Mouse (Mus musculus): ENCODE data around the gene Medag. TPM values are rescaled to one million over a fixed set of nuclear protein-coding genes. Genes with fewer than 3 reads are reported as not detected.

Medag gene
- polyA plus RNA-seq (2015; fragmentation: Nextera tagmentation; extraction: Ambion mirVana), result 2.1 and 2.5 TPM in 2 replicates

DNA sequence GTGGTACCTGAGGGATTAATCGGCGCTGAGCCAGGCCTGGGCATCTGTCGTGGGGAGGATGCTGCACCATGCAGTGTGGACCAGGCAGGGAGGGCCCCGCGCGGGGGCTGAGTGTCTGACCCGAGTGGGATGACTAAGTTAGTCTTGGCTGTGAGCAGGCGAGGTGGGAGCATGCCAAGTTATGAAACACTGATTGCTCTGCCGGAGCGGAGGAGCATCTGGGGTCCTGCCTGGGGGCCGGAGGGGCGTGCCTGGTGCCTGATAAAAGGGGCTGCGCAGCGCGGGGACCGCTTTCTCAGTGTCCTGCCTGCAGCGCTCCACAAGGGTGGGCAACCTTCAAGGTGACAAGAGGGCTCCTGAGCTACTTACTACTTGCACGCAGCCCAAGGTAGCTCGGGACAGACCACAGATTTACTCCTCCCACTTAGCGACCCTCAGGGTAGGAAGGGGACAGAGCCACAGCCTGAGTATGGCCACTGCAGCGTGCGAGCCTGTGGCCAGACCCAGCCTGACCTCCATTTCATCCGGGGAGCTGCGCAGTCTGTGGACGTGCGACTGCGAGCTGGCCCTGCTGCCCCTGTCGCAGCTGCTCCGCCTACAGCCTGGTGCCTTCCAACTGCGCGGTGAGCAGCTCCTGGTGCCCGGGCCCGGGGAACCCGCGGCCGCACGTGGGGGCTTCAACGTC lies at the start of gene Medag:
Gene Medag (plus strand): TSS at position 241 of the 685 bp plus-strand sequence.
- Histone ChIP-seq H3K4me3 (peak within 1 kb of the TSS; percentile 31), H3K9ac (peak within 1 kb of the TSS; percentile 67), H3K27me3 (peaks cover 17% of the 10 kb centered on the region), H3K36me3 (no peaks in the 10 kb centered on the region), H3K27ac (peak within 1 kb of the TSS; percentile 77), H3K4me1 (replicated peaks) (peaks cover 17% of the 10 kb centered on the region), H3K9me3 (no peaks in the 10 kb centered on the region), H3K4me2 (peak within 1 kb of the TSS; percentile 56)
- WGBS, result 3% methylated on average over 38 of the region's 38 CpGs
- peak; percentile 75 for ATAC-seq (ENCODE audit: low FRiP score)

DNA sequence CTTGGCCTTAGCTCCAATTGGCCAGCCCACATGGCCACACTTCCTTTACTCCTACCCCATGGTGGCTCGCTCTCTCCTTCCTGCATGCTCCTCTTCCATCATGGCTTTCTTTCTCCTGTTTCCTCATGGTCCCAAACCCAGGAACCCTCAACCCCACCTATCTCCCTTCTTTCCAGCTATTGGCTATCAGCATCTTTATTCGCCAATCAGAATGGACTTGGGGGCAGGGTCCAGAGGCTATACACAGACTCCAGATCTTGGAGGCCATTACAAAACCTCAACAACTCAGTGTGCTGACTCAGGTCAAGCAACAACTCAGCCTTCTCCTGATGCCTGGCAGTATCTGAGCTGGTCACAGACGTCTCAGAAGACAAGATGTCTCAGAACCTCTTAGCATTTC lies 48.9 kb upstream of the Medag start:
- Histone ChIP-seq H3K27me3 (no peaks in the 10 kb centered on the region), H3K9ac (no peak overlapping the region), H3K36me3 (no peaks in the 10 kb centered on the region), H3K4me1 (replicated peaks) (no peaks in the 10 kb centered on the region), H3K9me3 (no peaks in the 10 kb centered on the region), H3K4me2 (no peak overlapping the region), H3K4me3 (no peak overlapping the region), H3K27ac (no peak overlapping the region)
- ATAC-seq (ENCODE audit: low FRiP score), result no peak
- 90% methylated on average over 3 of the region's 3 CpGs for WGBS

DNA sequence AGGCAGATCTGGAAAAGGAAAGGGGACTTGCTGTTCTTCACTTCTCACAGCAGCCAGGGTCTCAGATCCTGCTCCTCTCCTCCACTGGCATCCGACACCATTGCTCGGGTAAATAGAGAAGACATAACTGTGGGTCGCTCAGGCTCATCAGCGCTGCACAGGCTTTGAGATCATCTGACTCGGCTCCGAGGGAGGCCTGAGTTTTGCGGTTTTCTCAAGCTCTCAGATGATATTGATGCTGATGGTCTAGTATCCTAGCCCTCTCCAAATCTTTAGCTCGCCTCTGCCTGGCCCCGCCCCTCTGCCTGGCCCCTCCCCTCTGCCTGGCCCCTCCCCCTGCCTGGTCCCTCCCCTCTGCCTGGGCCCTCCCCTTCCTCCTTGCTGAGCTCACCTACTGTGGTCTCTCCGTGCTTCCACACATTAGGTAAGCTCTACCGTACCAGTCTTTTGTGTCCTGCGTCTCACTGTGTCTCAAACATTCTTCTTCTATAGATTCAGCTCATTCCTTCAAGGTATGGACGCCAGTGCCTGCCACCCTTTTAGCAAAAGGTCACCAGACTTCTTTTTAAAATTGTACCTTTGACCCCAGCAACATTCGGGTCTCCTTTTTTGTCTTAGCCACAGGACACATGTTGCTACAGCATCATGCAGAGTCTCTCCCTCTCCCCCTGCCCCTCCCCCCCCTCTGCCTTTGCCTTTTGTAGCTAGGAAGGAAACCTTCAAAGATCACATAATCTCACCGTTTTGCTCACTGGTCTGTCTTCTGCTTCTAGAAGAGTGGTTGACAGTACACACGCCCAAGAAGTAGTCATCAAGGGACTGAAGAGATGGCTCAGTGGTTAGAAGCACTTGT lies 47.4 kb upstream of the Medag start:
- no peaks in the 10 kb centered on the region for H3K9me3 ChIP-seq
- H3K36me3 ChIP-seq, result no peaks in the 10 kb centered on the region
- H3K27ac ChIP-seq, result no peak overlapping the region
- H3K27me3 ChIP-seq, result no peaks in the 10 kb centered on the region
- peaks cover 7% of the 10 kb centered on the region for H3K4me1 ChIP-seq (replicated peaks)
- no peak overlapping the region for H3K9ac ChIP-seq
- H3K4me2 ChIP-seq, result no peak overlapping the region
- H3K4me3 ChIP-seq, result no peak overlapping the region
- 54% methylated on average over 16 of the region's 16 CpGs for WGBS
- no peak for ATAC-seq (ENCODE audit: low FRiP score)

DNA sequence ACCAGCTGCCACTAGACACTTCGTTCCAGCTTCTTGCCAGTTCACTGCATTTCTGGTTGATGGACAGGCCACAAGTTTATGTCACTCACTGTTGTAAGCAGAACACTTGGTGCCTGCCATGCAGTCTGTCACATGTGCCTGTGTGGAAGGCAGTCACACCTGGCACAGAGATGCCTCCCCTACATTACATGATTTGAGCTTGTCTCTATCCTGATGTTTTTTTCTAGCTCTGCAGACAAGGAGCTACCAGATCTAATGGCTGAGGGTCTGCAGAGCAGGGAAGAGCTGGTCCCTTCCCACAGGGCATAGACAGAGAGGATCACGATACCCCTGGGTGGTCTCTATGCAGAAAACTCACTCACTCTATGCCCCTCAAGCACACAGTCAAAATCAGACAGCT lies 44.5 kb upstream of the Medag start:
- H3K27ac ChIP-seq, result no peak overlapping the region
- H3K4me1 ChIP-seq (replicated peaks), result peaks cover 15% of the 10 kb centered on the region
- no peaks in the 10 kb centered on the region for H3K36me3 ChIP-seq
- H3K27me3 ChIP-seq, result no peaks in the 10 kb centered on the region
- 65% methylated on average over 2 of the region's 2 CpGs for WGBS
- H3K4me2 ChIP-seq, result no peak overlapping the region
- H3K9me3 ChIP-seq, result no peaks in the 10 kb centered on the region
- H3K9ac ChIP-seq, result no peak overlapping the region
- H3K4me3 ChIP-seq, result no peak overlapping the region
- ATAC-seq (ENCODE audit: low FRiP score), result no peak

DNA sequence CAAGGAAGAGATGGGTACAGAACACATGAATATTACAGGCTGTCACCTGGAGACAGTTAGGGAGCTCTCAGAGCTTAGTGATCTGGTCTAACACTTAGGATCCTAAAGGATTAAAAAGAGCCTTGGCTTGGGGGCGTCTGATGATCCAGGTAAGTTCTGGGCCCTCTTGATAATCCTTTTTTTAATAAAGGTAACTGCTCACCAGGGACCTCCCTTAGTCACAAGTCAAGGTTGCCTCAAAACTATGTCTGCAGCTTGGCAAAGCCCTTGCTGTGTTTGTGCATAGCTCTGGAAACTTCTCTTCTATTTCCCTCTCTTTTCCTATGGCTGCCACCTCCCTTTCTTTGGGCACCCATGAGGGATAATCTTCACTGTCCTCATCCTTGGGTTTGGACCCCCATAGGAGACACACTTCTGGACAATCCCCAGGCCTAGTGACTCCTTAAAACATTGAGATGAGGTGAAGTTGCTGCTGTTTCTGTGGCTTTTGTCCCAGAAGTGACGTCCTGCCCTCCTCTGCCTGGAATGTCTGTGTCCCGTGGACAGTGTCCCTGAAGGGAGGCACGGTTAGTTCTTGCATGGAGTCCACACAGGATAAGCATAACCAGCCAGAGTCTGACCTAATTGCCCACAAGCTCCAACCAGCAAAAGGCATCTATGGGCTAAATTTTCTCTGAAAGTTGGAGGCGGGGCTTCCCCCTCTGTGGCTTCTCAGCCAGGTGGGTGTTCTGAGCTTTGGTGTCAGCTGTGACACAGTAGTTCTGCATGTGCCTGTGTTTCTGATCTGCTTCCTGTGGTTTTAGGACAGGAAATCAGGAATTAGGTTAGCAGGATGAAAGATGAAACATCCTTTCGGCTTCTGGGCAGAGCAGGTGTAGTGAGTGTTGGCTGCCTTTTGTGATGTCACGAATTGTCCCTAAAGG lies 43.7 kb upstream of the Medag start:
- H3K27ac ChIP-seq, result no peak overlapping the region
- peaks cover 16% of the 10 kb centered on the region for H3K4me1 ChIP-seq (replicated peaks)
- no peak overlapping the region for H3K4me3 ChIP-seq
- H3K9ac ChIP-seq, result no peak overlapping the region
- WGBS, result 75% methylated on average over 7 of the region's 7 CpGs
- no peaks in the 10 kb centered on the region for H3K27me3 ChIP-seq
- H3K36me3 ChIP-seq, result no peaks in the 10 kb centered on the region
- no peaks in the 10 kb centered on the region for H3K9me3 ChIP-seq
- ATAC-seq (ENCODE audit: low FRiP score), result no peak
- no peak overlapping the region for H3K4me2 ChIP-seq

DNA sequence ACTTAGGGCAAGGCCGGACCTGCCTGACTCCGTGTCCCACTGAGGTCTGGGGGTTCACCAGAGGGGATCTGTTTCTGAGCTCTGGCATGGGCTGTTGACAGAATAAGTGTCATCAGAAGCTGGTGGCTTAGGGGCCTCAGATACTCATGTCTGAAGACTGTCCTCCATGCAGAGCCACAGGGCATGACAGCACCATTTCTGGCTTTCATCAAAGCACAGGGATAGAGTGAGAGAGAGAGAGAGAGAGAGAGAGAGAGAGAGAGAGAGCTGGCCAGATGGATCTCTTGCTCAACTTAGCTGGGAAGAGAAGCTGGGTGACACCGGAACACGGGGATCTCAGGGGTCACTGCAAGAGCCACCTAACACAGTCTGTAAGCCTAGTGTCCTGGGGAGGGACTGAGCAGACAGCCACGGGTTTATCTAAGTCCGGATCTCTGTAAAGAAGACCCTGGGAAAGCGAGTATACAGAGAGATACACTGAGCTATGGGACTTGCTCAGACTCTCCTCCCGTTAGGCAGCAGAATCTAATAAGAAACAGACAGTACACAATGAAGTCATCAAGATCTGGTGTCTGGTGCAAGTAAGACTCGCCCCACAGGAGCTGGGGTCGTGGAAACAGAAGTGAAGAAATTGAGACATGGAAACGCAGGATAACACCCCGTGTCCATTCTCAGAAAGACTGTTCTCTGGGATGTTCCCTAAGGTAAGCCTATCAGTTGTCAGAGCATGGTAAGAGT lies 42.8 kb upstream of the Medag start:
- WGBS, result 72% methylated on average over 12 of the region's 12 CpGs
- ATAC-seq (ENCODE audit: low FRiP score), result no peak
- no peaks in the 10 kb centered on the region for H3K36me3 ChIP-seq
- H3K4me3 ChIP-seq, result no peak overlapping the region
- H3K4me1 ChIP-seq (replicated peaks), result peaks cover 24% of the 10 kb centered on the region
- 0 out of 2 replicates have a peak overlapping the region, but pooled peaks have one; percentile 19 for H3K27ac ChIP-seq
- H3K27me3 ChIP-seq, result no peaks in the 10 kb centered on the region
- no peak overlapping the region for H3K9ac ChIP-seq
- no peak overlapping the region for H3K4me2 ChIP-seq
- no peaks in the 10 kb centered on the region for H3K9me3 ChIP-seq

DNA sequence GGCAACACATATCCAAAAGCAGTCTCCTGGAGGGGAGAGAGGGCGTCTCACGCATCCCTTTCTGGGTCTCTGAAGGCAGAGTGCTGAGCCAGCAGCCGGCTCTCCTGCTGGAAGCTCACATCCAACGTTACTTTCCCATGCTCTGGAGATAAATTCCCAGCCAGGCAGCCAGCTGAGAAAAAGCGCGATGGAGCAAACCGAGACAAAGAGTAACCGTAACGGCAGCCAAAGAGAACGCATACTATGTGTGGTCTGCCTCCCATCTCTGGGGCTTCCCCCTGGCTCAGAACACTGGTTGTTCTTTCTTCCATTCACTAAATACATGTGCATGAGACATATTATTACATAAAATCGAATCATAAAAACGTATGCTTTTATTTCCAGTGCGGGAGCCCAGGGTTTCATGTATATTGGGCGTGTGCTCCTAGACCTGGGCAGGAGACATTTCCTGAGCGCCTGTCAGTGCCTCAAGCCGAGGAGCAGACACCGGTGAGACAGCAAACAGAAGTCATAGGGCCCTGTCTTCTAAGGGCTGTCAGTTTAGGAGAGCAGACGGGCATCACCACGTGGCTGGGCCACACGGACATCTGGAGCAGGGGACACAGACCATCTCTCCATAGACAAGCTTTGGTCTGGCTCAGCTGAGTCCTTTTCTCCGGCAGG lies 42.0 kb upstream of the Medag start:
- peaks cover 29% of the 10 kb centered on the region for H3K4me1 ChIP-seq (replicated peaks)
- no peak overlapping the region for H3K4me2 ChIP-seq
- H3K9me3 ChIP-seq, result no peaks in the 10 kb centered on the region
- no peak for ATAC-seq (ENCODE audit: low FRiP score)
- 66% methylated on average over 21 of the region's 21 CpGs for WGBS
- 0 out of 2 replicates have a peak overlapping the region, but pooled peaks have one; percentile 19 for H3K27ac ChIP-seq
- no peaks in the 10 kb centered on the region for H3K27me3 ChIP-seq
- H3K4me3 ChIP-seq, result no peak overlapping the region
- H3K36me3 ChIP-seq, result no peaks in the 10 kb centered on the region
- H3K9ac ChIP-seq, result no peak overlapping the region

DNA sequence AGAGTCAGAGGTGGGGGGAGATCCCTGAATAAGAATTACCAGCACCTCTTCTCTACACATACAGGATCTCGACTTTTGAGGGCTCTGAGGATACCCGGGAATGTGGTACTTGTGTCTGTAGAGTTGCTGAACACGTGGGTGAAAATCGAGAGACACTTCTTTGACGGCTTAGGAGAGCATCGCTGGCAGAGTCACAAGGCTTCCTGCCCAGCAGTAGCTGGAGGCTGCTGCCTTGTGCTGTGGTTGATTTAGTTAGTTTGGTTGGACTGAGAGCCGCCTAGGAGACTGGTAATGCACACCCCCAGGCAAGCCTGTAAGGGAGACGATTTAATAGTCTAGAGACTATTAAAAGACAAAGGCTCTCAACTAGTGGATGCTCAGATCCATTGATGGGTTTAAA lies 39.5 kb upstream of the Medag start:
- no peak overlapping the region for H3K9ac ChIP-seq
- no peaks in the 10 kb centered on the region for H3K36me3 ChIP-seq
- no peaks in the 10 kb centered on the region for H3K27me3 ChIP-seq
- 83% methylated on average over 8 of the region's 8 CpGs for WGBS
- H3K27ac ChIP-seq, result no peak overlapping the region
- no peaks in the 10 kb centered on the region for H3K9me3 ChIP-seq
- no peak overlapping the region for H3K4me3 ChIP-seq
- H3K4me2 ChIP-seq, result no peak overlapping the region
- H3K4me1 ChIP-seq (replicated peaks), result peaks cover 40% of the 10 kb centered on the region
- no peak for ATAC-seq (ENCODE audit: low FRiP score)

DNA sequence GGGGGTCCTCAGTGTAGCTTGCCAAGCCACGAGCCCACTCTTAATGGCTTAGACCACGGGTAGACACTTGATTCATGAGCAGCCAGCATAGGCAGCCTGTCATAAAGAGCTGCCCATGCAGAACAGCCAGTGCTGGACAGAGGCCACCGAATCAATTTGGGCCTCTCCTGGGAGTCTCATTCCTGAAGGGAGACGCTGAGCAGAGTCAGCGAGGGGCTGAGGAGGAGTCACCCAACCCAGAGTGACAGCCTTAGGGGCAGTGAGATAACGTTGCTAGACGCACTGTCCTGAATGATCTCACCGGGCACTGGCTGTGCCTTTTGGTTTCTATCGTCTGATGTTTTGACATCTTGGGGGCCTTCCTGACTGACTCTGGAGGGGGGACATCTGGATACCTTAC lies 38.3 kb upstream of the Medag start:
- H3K9me3 ChIP-seq, result no peaks in the 10 kb centered on the region
- H3K27ac ChIP-seq, result no peak overlapping the region
- H3K36me3 ChIP-seq, result no peaks in the 10 kb centered on the region
- H3K4me2 ChIP-seq, result no peak overlapping the region
- 34% methylated on average over 9 of the region's 9 CpGs for whole genome bisulfite sequencing
- no peaks in the 10 kb centered on the region for H3K27me3 ChIP-seq
- ATAC-seq (ENCODE audit: low FRiP score), result 0 out of 2 replicates have a peak, but pooled peaks have one; percentile 12
- peaks cover 46% of the 10 kb centered on the region for H3K4me1 ChIP-seq (replicated peaks)
- H3K9ac ChIP-seq, result no peak overlapping the region
- no peak overlapping the region for H3K4me3 ChIP-seq

DNA sequence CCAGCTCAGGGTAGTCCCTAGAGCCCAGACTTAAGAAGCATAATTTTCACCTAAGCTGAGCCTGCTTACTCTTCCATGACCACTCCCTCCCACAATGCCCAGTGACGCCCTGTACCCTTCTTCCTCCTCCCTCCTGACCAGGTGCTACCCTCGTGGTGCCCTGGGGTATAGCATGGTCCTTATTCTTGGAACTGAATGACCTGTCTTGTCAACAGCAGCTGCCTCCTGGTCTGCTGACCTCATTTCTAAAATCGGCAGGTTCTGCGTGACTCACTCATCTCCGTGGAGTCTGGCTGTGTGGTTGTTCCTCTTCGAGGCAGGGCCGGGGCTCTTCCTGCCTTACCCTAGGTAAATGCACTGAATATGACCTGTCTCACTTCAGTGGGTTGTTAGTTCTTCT lies 37.5 kb upstream of the Medag start:
- Histone ChIP-seq H3K9ac (no peak overlapping the region), H3K27ac (no peak overlapping the region), H3K9me3 (no peaks in the 10 kb centered on the region), H3K4me1 (replicated peaks) (peaks cover 46% of the 10 kb centered on the region), H3K27me3 (no peaks in the 10 kb centered on the region), H3K4me3 (no peak overlapping the region), H3K4me2 (no peak overlapping the region), H3K36me3 (no peaks in the 10 kb centered on the region)
- WGBS, result 77% methylated on average over 7 of the region's 7 CpGs
- no peak for ATAC-seq (ENCODE audit: low FRiP score)

Measured in hindbrain, embryonic 13.5 days (tissue).